Mouse (Mus musculus): ENCODE measurements around the gene Gm49337. TPM values are rescaled to one million over a fixed set of nuclear protein-coding genes. Genes with fewer than 3 reads are reported as not detected.

The Gm49337 gene
- polyA plus RNA-seq, 1 experiment, result not detected

DNA sequence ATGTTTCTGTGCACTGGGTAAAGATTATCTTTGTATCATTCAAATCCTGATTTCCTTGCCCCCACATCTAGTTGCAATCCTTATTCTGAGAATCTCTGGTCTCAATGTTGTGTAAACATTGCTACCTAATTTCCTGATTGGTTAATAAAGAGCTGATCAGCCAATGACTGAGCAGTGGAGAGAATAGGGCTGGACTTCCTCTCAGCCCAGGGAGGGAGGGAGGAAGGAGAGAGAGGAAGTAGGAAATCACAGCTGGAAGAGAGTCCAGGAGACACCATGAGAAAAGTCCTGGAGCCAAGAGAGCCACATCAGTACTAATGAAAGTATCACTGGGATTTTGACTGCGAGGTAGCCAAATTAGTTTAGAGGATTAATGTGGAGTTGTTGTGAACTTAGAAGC lies 163.1 kb downstream of the Gm49337 start:
- H3K4me3 ChIP-seq (ENCODE audit: insufficient read depth, low read depth, low read length), result no peak overlapping the region
- 74% methylated on average over 1 of the region's 1 CpGs for WGBS

DNA sequence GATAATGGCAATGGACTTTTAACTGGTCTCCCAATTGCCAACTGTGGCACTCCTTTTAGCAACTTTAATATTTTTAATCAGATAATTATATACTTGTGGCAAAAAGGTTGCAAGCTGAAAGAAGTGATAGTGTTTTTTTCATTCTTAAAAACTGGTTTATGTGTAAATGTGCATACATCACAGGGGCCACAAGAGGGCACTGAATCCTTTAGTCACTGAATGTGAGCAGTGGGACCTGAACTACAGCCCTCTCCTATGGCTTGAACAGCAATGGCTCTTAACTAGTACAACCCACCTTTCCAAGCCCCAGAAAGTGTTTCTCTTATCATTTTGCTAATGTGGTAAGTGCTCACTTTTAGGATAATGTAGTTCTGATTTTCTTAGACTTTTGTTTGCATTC lies 168.9 kb downstream of the Gm49337 start:
- no peak overlapping the region for H3K4me3 ChIP-seq (ENCODE audit: insufficient read depth, low read depth, low read length)
- H3K27ac ChIP-seq (ENCODE audit: insufficient read depth, low read depth, low read length), result no peak overlapping the region
- no peak for TF ChIP-seq CTCF (IDR thresholded peaks at IDR 0.05; ENCODE audit: insufficient read depth, low read depth, low read length)
- TF ChIP-seq POLR2A (IDR thresholded peaks at IDR 0.05; ENCODE audit: insufficient read depth, low read depth, low read length), result no peak
- H3K4me1 ChIP-seq (ENCODE audit: control insufficient read depth, insufficient read depth, low read length), result no peaks in the 10 kb centered on the region

More for the DNA sequence above, 163.1 kb downstream of the Gm49337 start:
- Histone ChIP-seq H3K27ac (ENCODE audit: insufficient read depth, low read depth, low read length) (no peak overlapping the region), H3K4me1 (ENCODE audit: control insufficient read depth, insufficient read depth, low read length) (no peaks in the 10 kb centered on the region)
- TF ChIP-seq CTCF (IDR thresholded peaks at IDR 0.05; ENCODE audit: insufficient read depth, low read depth, low read length) (no peak), POLR2A (IDR thresholded peaks at IDR 0.05; ENCODE audit: insufficient read depth, low read depth, low read length) (no peak)

Other genes starting within 250 kb of the Gm49337 start
- gene Dmbx1, start 233.5 kb upstream of the Gm49337 start, polyA plus RNA-seq (2012; ENCODE audit: insufficient read depth, insufficient read length, low replicate concordance, missing spikeins), result not detected in 2 replicates
- not detected in 2 replicates for gene Faah, start 155.5 kb upstream of the Gm49337 start, polyA plus RNA-seq (2012; ENCODE audit: insufficient read depth, insufficient read length, low replicate concordance, missing spikeins)
- not detected in 2 replicates for gene Nsun4, start 119.5 kb upstream of the Gm49337 start, polyA plus RNA-seq (2012; ENCODE audit: insufficient read depth, insufficient read length, low replicate concordance, missing spikeins)
- gene Uqcrh, start 98.3 kb upstream of the Gm49337 start, polyA plus RNA-seq (2012; ENCODE audit: insufficient read depth, insufficient read length, low replicate concordance, missing spikeins), result not detected in 2 replicates
- gene Lrrc41, start 98.1 kb upstream of the Gm49337 start, polyA plus RNA-seq (2012; ENCODE audit: insufficient read depth, insufficient read length, low replicate concordance, missing spikeins), result not detected in 2 replicates
- not detected in 2 replicates for gene Rad54l, start 49.7 kb upstream of the Gm49337 start, polyA plus RNA-seq (2012; ENCODE audit: insufficient read depth, insufficient read length, low replicate concordance, missing spikeins)
- not detected in 2 replicates for gene Pomgnt1, start 49.5 kb upstream of the Gm49337 start, polyA plus RNA-seq (2012; ENCODE audit: insufficient read depth, insufficient read length, low replicate concordance, missing spikeins)
- not detected in 2 replicates for gene Lurap1, start 22.0 kb upstream of the Gm49337 start, polyA plus RNA-seq (2012; ENCODE audit: insufficient read depth, insufficient read length, low replicate concordance, missing spikeins)
- not detected in 2 replicates for gene Tspan1, start 5.8 kb upstream of the Gm49337 start, polyA plus RNA-seq (2012; ENCODE audit: insufficient read depth, insufficient read length, low replicate concordance, missing spikeins)
- gene 1700042G07Rik, start within 50 bp of the Gm49337 start, polyA plus RNA-seq (2012; ENCODE audit: insufficient read depth, insufficient read length, low replicate concordance, missing spikeins), result not detected in 2 replicates
- gene Pik3r3, start 48.2 kb downstream of the Gm49337 start, polyA plus RNA-seq (2012; ENCODE audit: insufficient read depth, insufficient read length, low replicate concordance, missing spikeins), result not detected in 2 replicates